Mouse (Mus musculus) testis, adult 2 months (tissue): ENCODE data around the gene Sctr. TPM values are rescaled to one million over a fixed set of nuclear protein-coding genes. Genes with fewer than 3 reads are reported as not detected.
A peak's percentile ranks its signal among the peaks of the same experiment; 100 is the strongest.

Experiments
- H3K27ac ChIP-seq: fragments of 200-500 bp; 2 replicates; pipeline ENCODE4 v1.5.1; 2012; ENCODE audit warnings: low read depth, low read length; ENCODE audit not compliant: control insufficient read depth, insufficient read depth
- H3K27me3 ChIP-seq: fragments of 200-500 bp; 2 replicates; pipeline ENCODE4 v1.6.1; 2012; ENCODE audit warnings: mild to moderate bottlenecking, low read length, moderate library complexity; ENCODE audit not compliant: control insufficient read depth, insufficient read depth
- H3K36me3 ChIP-seq: fragments of 200-500 bp; 2 replicates; pipeline ENCODE4 v1.6.1; 2012; ENCODE audit warnings: mild to moderate bottlenecking, low read length; ENCODE audit not compliant: control insufficient read depth, insufficient read depth
- H3K4me1 ChIP-seq: fragments of 200-500 bp; 2 replicates; pipeline ENCODE4 v1.6.1; 2012; ENCODE audit warnings: low read length; ENCODE audit not compliant: control insufficient read depth, insufficient read depth
- H3K4me3 ChIP-seq: fragments of 200-500 bp; 2 replicates; pipeline ENCODE4 v1.5.1; 2012; ENCODE audit warnings: low read depth, mild to moderate bottlenecking, low read length, moderate library complexity, mixed read lengths; ENCODE audit not compliant: control insufficient read depth
- CTCF ChIP-seq: fragments of 200-500 bp; IDR thresholded peaks from 2 replicates; pipeline ENCODE4 v1.5.1; 2012; ENCODE audit warnings: low read depth, mild to moderate bottlenecking, inconsistent platforms, low read length, moderate library complexity; ENCODE audit not compliant: control insufficient read depth, insufficient read depth, insufficient replicate concordance
- POLR2A ChIP-seq: fragments of 200-500 bp; IDR thresholded peaks from 2 replicates; pipeline ENCODE4 v1.6.1; 2012; ENCODE audit warnings: low read depth, mild to moderate bottlenecking, inconsistent platforms, low read length, moderate library complexity; ENCODE audit not compliant: control insufficient read depth
- polyA plus RNA-seq: library from polyadenylated mRNA; depleted of rRNA; stranded (reverse); fragments of >200 nt; gene quantifications from 2 replicates; pipeline ENCODE4 v1.2.3, GENCODE M21; 2012

Gene Sctr
- polyA plus RNA-seq, 1 experiment, result 0.36 TPM

DNA sequence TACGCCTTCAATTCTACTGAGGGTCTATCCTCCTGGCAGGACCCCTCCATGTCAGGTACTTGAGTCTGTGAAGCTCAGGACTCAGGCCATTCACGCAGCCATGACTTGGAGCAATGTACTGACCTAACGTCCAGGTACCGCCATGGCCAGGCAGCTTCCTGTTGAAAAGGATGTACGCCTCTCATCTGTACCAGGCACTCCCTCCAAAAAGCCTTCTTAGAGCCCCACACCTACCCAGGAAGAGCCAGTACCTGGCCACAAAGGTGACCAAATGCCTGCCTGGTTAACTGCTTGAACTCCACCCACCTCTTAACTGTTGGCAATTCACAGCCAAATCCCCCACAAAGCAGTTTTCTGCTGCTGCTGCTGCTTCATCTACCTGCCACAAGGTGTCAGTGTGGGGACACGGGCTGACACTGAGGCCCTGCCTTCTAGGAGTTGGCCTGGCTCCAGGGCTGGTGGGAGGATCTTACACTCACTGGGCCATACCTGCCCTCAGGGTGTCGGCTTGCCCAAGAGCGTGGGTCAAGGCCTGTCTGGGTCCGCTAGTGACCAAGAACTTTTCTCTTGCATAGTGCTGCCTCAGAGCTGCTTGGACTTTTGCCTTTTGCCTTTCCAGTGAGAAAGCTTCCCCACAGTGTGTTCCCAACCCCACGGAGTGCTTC is 26.2 kb downstream of the Sctr start:
- Histone ChIP-seq H3K27me3 (no peaks in the 10 kb centered on the region), H3K4me3 (no peak overlapping the region), H3K36me3 (no peaks in the 10 kb centered on the region), H3K4me1 (peaks cover 3% of the 10 kb centered on the region), H3K27ac (peak overlapping the region; percentile 27; the same call in 1 of the 2 replicates)
- TF ChIP-seq POLR2A (no peak), CTCF (peak; percentile 80; the same call in 1 of the 2 replicates)

DNA sequence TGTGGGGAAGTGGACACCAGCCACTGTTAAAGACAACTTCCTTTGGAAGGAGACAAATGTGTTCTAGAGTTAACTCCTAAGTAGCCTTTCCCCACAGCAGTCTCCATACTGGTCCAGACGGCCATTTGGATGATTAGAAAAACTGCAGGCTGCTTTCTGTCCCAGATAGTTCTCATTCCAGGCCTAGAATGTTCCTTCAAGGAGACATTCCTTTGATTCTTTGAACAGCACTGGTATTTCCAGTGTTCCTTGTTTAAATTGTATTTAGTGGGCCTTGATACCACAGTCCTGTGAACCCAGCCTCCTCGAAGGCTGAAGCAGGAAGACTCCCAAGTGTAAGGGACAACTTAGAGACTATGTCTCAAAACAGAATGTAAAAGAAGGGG is 26.8 kb downstream of the Sctr start:
- H3K27me3 ChIP-seq, result no peaks in the 10 kb centered on the region
- H3K4me3 ChIP-seq, result no peak overlapping the region
- H3K27ac ChIP-seq, result peak overlapping the region; percentile 27; the same call in 1 of the 2 replicates
- no peaks in the 10 kb centered on the region for H3K36me3 ChIP-seq
- TF ChIP-seq POLR2A (no peak), CTCF (no peak)
- peaks cover 3% of the 10 kb centered on the region for H3K4me1 ChIP-seq

DNA sequence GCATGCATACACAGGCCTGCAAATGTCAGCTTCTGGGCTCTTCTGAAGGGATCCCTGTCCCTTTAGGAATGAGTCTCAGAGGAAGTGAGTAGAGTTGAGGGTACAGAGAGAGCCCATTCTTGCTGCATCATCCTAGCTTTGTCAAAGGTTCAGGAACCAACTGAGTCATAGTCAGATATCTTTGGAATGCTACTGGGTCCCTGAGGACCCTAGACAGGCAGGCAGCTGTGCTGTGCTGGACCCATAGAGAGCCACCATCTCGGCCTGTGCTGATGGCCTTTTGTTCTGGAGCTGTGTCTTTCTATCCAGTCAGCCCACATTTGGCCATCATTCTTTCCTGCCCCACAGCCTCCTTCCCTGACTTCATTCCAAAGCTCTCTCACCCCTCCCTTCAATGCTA is 28.1 kb downstream of the Sctr start:
- no peak overlapping the region for H3K27ac ChIP-seq
- no peaks in the 10 kb centered on the region for H3K27me3 ChIP-seq
- H3K4me1 ChIP-seq, result peaks cover 3% of the 10 kb centered on the region
- no peak for TF ChIP-seq POLR2A
- no peak for TF ChIP-seq CTCF
- H3K36me3 ChIP-seq, result no peaks in the 10 kb centered on the region
- H3K4me3 ChIP-seq, result no peak overlapping the region

DNA sequence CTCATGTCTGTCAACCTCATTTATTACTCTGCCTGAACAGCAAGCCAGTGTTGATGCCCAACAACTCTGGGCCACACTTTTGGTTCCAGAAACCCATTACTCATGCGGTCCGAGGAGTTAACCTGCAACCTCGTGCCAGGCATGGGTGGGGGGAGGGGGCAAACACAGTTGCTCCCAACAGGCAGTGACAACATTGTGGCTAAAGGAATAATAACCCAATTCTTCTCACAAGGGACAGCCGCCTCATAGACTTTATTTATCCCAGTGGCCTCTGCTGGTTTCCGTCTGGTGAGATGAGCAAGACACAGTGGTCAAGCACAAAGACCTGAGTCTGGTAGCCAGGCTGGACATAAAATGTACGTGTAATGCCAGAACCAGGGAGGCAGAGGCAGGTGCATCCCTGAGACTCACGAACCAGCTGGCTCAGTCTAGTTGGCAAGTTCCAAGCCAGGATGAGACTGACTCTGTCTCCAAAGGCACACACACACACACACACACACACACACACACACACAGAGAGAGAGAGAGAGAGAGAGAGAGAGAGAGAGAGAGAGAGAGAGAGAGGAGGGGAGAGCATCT is 28.9 kb downstream of the Sctr start:
- no peak overlapping the region for H3K27ac ChIP-seq
- no peaks in the 10 kb centered on the region for H3K27me3 ChIP-seq
- no peak overlapping the region for H3K4me3 ChIP-seq
- H3K36me3 ChIP-seq, result no peaks in the 10 kb centered on the region
- H3K4me1 ChIP-seq, result no peaks in the 10 kb centered on the region
- no peak for TF ChIP-seq POLR2A
- TF ChIP-seq CTCF, result no peak

DNA sequence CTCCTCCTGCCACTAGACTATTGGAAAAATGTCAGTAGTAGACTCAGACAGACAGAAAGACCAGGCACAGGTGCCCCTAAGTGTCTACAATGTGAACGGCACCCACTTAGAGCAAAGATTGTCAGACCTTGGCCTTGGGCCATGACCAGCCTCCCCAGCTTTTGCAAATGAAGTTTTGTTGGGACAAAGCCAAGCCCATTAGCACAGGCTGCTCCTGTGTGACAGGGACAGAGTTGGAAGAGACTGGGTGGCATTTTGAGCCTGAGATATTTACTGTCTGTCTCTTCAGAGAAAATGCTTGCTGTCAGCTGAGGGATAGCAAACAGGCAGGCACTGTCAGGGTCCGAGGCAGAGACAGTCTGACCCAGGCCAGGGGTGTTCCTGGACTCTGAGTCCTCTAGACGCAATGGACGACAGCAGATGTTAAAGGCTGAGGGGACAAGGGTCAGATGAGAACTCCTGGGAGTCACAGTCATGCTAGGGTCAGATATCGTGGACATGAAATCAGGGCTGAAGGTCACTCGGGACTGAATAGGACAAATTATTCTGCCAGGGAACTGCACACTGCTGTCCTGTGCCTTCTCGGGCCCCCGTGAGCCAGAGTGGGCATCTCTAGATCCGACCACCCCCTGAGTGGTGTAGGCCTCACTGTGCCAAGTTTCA is 30.5 kb downstream of the Sctr start:
- 0 out of 2 replicates have a peak overlapping the region, but pooled peaks have one; percentile 16 for H3K27ac ChIP-seq
- no peaks in the 10 kb centered on the region for H3K36me3 ChIP-seq
- H3K4me1 ChIP-seq, result no peaks in the 10 kb centered on the region
- H3K4me3 ChIP-seq, result no peak overlapping the region
- H3K27me3 ChIP-seq, result no peaks in the 10 kb centered on the region
- TF ChIP-seq CTCF (no peak), POLR2A (no peak)

DNA sequence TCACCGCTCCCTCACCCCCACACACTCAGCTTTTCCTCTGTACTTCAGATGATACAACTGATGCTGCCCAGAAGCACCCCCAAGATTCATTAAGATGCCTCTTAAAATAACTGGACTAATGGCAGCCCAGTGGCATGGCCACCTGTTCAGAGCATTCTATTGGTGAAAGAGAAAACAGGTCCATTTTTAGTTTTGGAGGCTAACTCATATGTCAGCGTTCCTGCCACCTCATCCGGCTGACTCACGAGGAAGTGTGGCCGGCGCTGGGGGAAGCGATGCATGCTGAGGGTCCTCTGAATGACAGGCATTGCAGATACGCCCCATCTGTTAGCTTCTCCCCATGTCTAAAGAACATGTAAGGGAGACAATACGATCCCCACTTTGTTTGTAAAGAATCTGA is 31.9 kb downstream of the Sctr start:
- Histone ChIP-seq H3K27me3 (no peaks in the 10 kb centered on the region), H3K36me3 (no peaks in the 10 kb centered on the region), H3K4me1 (no peaks in the 10 kb centered on the region), H3K27ac (no peak overlapping the region), H3K4me3 (no peak overlapping the region)
- TF ChIP-seq POLR2A, result no peak
- TF ChIP-seq CTCF, result no peak

DNA sequence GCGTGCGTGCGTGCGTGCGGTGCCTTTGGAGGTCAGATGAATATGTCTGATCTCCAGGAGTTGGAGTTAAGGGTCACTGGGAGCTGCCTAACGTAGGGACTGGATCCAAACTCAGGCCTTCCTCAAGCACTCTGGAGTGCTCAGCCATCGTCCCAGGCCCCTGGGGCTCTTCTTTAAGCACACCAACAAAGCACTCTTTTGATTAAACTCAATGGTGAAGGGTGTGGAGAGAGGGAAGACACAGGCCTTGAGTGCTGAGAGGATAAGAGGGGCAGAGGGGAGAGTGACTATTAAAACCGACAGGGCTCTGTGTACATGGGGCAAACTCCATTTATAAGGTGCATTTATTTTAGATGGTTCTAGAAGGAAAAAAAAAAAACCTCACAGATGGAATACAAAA is 35.7 kb downstream of the Sctr start:
- Histone ChIP-seq H3K4me3 (no peak overlapping the region), H3K27ac (no peak overlapping the region), H3K27me3 (no peaks in the 10 kb centered on the region), H3K36me3 (no peaks in the 10 kb centered on the region), H3K4me1 (peaks cover 3% of the 10 kb centered on the region; the same call in 1 of the 2 replicates)
- TF ChIP-seq CTCF (no peak), POLR2A (no peak)
